Mouse (Mus musculus): ENCODE data around the gene Sh2d2a.
"Not testable (repeated sequence)": the region's sequence is repeated elsewhere in the genome, so short reads cannot be mapped to it uniquely, and the experiment has no call there.

The Sh2d2a gene

DNA sequence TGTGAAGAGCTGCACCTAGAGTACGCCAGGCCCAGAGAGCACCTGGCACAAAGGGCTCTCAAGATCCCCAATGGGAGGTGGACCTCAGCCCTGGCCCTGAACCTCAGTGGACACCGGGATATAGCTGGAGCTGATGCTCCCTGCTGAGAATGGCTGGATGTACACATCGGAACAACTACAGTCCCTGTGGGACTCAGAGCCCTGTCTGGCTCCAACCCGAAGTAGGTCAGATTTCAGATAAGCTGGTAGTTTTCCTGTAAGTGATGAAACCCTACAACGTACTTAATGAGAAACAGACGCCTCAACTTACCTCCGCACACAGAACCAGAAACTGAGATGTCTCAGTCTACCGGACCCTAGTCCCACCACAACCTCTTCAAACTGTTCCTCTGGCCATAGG lies 11.1 kb downstream of the Sh2d2a start:
- no peak for DNase-seq

GRCm38 (mm10) chr3:87859813-87860212 lies 13.3 kb downstream of the Sh2d2a start:
- DNase-seq: peak; percentile 44

- DNase-seq: not testable (repeated sequence)
These were observed 17.6 kb downstream of the Sh2d2a start for GRCm38 (mm10) chr3:87864111-87864510.

DNA sequence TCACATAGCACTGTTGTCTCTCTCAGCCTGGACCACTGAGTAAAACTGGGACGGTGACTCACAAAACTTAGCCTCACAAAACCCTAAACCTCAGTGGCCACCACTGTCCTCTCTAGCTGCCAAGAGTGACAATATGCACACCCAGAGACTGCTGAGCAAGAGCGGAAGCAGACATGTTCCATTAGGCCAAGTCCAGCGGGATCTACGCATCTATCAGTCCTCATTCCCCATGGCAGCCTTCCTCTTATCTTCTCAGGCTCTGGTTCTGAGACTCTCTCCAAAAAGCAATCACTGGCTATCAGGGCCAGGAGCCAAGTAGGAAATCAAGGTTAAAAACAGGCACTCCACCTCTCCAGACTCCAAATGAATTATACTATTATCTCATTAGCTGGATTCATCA lies 31.2 kb downstream of the Sh2d2a start:
- no peak for DNase-seq

- no peak for DNase-seq
These were observed 37.7 kb downstream of the Sh2d2a start for GRCm38 (mm10) chr3:87884291-87884690.

DNA sequence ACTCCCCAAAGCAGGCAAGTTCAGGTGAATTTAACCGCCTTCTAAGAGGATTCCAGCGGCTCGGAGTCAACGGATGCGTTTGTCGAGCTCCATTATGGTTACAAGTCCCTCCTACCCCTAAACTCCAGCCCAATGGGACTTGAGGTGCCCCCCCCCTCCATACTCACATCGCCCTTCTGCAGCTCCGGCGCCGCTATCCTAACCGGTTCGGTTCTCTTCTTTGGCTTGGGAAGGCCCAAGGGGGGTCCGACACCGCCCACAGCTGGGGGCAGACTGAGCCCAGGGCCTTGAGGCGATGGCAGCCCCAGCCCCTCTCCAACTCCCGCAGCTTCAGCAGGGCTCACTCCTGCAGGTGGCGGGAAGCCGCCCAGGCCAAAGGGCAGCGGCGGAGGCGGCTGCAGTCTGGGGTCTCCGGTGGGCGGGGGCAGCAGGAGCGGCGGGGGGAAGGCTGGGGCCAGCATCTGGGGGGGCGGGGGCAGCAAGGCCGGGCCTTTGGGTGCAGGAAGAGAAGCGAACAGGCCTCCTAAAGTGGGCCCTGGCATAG lies 38.2 kb downstream of the Sh2d2a start:
- peak; percentile 85 for DNase-seq

GRCm38 (mm10) chr3:87885281-87886003 lies 38.9 kb downstream of the Sh2d2a start, which contains the start of gene Prcc:
Gene Prcc (minus strand): TSS chr3:87885608.
- DNase-seq: peak; percentile 98

DNA sequence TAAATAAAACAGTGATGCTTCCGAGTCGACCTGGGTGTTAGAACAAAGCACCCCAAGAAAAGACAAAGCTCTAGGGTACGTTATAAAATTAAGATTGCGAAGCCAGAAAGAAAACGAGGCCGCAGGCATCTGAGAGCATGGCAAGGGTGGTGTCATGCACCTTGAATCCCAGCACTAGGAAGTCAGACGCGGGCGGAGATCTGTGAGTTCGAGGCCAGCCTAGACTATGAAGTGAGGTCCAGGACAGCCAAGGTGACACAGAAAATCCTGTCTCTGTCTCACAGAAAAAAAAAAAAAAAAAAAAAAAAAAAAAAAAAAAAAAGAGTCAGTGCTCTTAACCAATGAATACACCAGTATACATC lies 39.4 kb downstream of the Sh2d2a start:
- DNase-seq: no peak

- peak; percentile 73 for DNase-seq
These were observed 39.9 kb downstream of the Sh2d2a start for GRCm38 (mm10) chr3:87886416-87886815.

DNA sequence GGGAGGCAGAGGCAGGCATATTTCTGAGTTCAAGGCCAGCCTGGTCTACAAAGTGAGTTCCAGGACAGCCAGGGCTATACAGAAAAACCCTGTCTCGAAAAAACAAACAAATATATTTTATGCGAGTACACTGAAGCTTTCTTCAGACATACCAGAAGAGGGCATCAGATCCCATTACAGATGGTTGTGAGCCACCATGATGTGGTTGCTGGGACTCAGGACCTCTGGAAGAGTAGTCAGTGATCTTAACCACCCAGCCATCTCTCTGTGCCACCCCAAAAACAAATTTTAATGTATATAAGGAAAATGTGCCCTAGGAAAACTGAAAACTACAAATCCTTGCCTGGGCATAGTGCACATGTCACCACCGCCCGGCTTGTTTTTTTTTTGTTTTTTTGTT lies 40.8 kb downstream of the Sh2d2a start:
- peak; percentile 11 for DNase-seq

DNA sequence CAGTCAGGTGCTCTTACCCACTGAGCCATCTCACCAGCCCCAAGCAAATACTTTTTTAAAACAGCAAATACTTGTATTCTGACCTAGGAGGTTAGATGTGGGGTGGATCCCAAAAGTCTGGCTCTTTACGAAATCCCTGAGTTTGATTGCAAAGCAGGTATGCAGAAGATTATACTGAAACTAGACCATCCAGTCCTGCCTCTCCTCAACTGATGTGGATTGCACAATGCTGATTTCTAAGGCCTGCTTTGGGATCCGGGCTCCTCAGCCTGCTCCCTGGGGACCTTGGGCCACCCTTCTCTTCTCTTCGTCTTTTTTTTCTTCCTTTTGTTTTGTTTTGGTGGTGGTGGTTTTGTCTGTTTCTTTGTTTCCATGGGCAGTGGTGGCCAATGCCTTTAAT lies 44.9 kb downstream of the Sh2d2a start:
- no peak for DNase-seq

- DNase-seq: no peak
These were observed 46.9 kb downstream of the Sh2d2a start for GRCm38 (mm10) chr3:87893367-87893905.

GRCm38 (mm10) chr3:87899266-87899665 lies 52.7 kb downstream of the Sh2d2a start:
- DNase-seq: no peak

- no peak for DNase-seq
These were observed 53.2 kb downstream of the Sh2d2a start for GRCm38 (mm10) chr3:87899776-87900175.

DNA sequence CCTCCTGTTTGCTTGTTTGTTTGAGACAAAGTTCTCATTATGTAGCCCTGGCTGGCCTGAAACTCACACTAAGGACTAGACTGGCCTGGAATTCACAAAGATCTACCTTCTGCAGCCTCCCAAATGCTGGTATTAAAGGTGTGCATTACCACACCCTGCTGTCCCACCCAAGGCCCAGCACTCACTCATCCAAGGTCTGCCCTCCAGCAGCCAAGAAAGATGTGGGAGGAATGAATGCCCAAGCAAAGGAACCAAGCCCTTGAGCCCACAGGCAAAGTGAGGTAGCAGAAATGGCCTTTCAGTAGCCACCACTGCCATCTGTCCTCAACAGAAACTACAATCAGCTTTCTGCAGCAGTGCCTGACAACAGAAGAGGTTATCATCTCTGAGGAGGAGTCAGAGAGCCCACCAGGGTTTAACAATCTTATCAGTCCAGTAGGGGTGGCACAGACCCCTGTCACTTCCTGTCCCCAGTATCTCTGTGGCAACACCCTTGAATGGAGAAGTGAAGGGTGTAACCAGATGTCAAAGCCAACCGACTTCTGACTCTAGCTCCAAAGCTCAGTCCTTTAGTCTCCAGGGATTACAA lies 54.6 kb downstream of the Sh2d2a start:
- DNase-seq: no peak

- DNase-seq: not testable (repeated sequence)
These were observed 55.4 kb downstream of the Sh2d2a start for GRCm38 (mm10) chr3:87901959-87902358.

- peak; percentile 14 for DNase-seq
These were observed 57.3 kb downstream of the Sh2d2a start for GRCm38 (mm10) chr3:87903821-87904220.

All from cerebellum, adult 9-11 months (tissue).